Mouse (Mus musculus) R1 (cell line): ENCODE measurements around the gene Cd59b.
"Not testable (repeated sequence)": the region's sequence is repeated elsewhere in the genome, so short reads cannot be mapped to it uniquely, and the experiment has no call there.

Source experiments
- DNase-seq: peaks from one replicate; pipeline ENCODE4 v3.0.0-alpha.2; 2018; ENCODE audit warnings: low read depth, low spot score

The Cd59b gene

DNA sequence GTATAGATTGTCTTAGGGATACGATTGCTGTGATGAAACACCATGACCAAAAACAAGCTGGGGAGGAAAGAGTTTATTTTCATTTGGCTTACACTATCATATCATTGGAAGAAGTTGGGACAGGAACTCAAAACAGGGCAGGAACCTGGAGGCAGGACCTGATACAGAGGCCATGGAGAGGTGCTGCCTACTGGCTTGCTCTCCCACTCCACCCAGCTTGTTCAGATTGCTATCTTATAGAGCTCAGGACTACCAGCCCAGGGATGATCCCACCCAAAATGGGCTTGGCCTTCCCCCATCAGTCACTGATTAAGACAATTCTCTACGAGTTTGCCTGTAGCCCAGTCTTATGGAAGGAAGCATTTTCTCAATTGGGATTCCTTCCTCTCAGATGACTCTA is 5.5 kb upstream of the Cd59b start:
- DNase-seq = no peak

DNA sequence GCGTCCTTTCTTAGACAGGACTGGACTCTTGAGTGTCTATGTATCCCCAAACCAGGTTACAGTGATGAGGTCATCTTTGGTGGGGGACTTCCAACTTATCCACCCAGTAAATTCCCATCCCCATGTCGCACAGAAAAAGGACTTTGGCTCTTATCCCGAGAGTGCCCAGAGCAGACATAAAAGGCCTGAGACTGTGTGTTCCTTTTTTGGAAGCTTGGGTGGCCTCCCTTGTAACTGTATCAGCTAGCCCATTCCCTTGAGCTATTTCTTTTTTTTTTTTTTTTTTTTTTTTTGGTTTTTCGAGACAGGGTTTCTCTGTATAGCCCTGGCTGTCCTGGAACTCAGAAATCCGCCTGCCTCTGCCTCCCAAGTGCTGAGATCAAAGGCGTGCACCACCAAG is 4.1 kb upstream of the Cd59b start, which contains the start of gene Gm10912:
Gene Gm10912 (plus strand): TSS at position 301 of the 400 bp plus-strand sequence.
- DNase-seq = not testable (repeated sequence)

DNA sequence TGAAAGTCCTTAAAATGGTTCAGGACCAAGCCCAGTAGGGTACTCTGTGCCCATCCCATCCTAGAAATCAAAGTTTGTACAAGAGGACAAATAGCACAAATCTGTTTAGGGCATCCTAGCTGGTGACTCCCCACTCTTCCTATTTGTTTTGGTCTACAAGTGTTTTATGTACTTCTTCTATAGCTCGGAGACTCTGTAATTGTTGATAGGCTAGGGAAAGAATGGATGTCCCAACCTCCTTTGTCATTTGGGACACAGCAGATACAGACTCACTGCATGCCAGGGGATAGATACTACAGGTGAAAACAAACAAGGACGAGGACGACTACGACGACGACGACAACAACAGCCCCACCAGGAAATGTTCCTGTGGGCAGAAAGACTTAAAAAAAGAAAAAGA is 1.2 kb upstream of the Cd59b start, which contains the start of gene Gm10799:
Gene Gm10799 (minus strand): TSS at position 101 of the 400 bp plus-strand sequence.
- not testable (repeated sequence) for DNase-seq

GRCm38 (mm10) chr2:104078285-104078684 is 8.6 kb downstream of the Cd59b start:
- DNase-seq = not testable (repeated sequence)

GRCm38 (mm10) chr2:104081436-104082050 is 11.9 kb downstream of the Cd59b start:
- DNase-seq = not testable (repeated sequence)

DNA sequence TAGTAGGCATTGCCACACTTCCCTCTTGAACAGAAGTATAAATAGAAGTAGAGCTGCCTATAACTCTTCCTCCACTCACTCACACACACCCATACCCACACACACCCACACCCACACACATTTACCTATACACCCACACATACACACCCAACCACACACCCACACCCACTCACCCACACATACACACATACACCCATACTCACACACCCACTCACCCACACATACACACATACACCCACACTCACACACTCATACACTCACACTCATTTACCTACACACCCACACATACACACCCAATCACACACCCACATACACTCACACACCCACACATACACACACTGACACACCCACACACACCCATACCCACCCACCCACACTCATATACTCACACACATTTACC is 12.8 kb downstream of the Cd59b start:
- DNase-seq = no peak

DNA sequence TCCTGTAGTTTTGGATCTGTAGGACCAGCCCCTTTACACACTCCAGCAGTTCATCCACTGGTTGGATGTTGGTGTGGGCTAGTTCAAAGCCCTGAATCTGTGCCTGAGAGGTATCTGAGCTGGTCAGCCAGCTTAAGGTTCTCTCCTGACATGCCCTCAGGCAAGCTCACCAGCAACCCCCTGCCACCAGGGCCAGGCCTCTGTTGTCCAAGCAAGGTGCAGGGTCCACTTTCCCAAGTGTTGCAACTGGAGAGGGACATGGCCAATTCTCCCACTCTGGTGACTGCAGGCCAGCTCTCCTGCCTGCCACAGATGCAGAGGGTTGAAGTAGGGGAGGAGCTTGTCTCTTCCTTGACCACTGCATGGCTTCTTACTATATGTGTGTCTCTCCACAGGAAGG is 14.4 kb downstream of the Cd59b start:
- not testable (repeated sequence) for DNase-seq

GRCm38 (mm10) chr2:104087562-104087961 is 17.9 kb downstream of the Cd59b start:
- DNase-seq = not testable (repeated sequence)

DNA sequence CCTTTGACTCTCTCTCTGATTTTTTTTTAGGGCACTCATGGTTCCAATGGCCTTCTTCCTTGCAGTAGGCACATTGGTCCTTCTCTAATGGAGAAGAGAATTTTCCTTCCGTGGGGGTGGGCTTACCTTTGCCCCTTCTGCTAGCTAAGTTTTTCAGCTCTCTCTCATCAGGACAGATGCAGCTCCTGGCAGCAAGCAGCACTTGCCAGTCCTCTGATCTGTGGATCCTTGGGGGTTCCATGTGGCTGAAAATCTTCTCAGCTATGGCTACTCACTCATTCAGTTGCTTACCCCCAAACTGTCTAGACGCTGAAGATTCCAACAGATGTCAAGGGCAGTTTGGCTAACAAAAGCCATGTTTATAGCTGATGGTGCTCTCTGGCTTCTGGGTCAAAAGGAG is 23.7 kb downstream of the Cd59b start:
- no peak for DNase-seq

- DNase-seq = peak; percentile 91
Measured at GRCm38 (mm10) chr2:104095741-104096213, 26.1 kb downstream of the Cd59b start, which contains the start of gene Cd59a. Cd59a (plus strand) TSS chr2:104095801.

DNA sequence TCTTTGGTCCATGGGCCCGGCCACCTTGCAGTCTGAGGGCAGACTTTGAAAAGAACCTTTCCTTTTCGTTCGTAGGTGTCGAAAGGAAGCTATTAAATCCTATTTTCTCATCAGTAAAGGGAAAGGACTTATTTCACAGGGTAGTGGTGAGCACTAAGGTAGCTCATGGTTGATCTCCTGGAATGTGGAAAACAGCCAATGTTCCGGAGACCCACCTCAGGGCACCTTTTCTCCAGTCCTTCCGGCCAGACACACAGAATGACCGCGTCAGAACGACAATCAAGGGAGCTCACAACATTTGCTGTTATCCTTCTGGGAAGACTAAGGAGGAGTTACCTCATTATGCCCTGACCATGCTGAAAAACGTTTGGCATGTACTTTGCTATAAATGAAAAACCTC is 26.6 kb downstream of the Cd59b start:
- peak; percentile 25 for DNase-seq

- DNase-seq = peak; percentile 34
Measured at GRCm38 (mm10) chr2:104096796-104097195, 27.1 kb downstream of the Cd59b start.

DNA sequence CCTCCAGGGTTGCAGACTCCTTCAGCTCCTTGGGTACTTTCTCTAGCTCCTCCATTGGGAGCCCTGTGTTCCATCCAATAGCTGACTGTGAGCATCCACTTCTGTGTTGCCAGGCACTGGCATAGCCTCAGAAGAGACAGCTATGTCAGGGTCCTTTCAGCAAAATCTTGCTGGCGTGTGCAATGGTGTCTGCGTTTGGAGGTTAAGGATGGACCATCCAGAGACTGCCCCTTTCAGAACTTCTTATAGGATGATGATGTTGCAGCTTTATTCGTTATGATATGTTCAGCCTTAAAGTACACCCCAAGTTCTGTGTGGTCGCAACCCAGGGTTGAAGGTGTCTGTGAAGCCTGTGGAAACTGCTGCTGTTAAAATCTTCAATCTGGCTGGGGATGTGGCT is 27.7 kb downstream of the Cd59b start:
- not testable (repeated sequence) for DNase-seq

DNA sequence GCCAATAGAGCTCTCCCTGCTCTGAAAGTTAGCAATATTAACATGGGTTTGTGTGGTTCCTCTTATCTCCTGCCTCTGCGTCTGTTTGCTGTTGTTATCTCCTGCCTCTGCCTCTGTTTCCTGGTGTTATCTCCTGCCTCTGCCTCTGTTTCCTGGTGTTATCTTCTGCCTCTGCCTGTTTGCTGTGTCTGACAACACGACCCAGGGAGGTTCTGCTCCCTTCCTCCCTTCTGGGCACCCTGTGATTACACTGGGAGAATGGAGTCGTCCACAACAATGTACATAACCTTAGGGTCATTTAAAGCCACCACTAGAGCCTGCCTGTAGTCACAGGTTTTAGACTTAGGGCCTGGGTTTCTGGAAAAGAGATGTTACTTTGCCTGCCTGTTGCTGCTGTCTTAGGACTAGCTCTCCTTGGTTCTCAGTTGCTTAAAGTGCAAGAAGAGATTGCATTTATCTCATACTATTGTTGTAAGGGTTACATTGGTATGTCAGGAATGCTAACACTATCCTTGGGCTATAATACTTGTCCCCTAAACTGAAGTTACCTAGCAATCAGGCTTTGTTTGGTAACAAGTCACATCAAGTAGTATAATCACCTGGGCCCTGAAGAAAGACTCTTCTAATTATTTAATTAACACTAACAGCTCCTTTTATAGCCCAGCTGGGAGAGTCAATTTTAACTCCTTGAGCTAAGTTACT is 29.0 kb downstream of the Cd59b start:
- peak; percentile 76 for DNase-seq

DNA sequence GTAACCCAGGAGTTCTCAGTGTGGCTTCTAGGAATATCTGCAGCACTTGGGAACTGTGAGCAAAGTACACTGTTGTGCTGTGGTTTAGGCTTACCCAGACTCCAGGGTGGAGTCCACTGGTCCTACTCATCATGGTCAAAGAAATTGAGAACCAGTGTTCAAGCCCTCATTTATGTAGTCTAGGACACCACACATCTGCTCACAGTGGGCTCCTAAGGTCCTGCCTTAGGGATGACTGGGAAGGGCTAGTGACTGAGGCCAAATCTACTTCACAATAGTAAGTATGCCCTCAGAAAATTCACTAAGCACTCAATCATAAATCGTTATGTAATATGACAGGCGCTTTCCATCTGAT is 29.6 kb downstream of the Cd59b start:
- no peak for DNase-seq

GRCm38 (mm10) chr2:104099946-104100345 is 30.3 kb downstream of the Cd59b start:
- no peak for DNase-seq

GRCm38 (mm10) chr2:104104800-104105199 is 35.2 kb downstream of the Cd59b start:
- DNase-seq = no peak

DNA sequence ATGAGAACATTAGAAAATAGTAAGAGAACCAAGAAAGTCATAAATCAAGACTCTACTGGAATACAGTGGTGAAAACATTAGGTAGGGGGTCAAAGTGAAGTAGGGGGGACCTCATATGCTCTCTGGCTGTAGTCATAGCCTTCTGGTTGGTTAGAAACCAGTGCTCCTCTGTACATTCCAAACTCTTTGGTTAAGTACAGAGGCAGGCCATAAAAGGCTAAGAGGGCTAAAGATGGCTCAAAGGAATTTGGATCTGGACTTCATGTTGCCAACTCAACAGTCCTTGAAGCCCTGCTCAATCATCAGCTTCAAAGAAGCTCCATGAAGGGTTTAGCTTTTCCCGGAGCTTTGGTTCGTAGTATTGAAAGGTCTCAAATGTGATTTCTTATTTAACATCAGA is 39.4 kb downstream of the Cd59b start:
- not testable (repeated sequence) for DNase-seq

DNA sequence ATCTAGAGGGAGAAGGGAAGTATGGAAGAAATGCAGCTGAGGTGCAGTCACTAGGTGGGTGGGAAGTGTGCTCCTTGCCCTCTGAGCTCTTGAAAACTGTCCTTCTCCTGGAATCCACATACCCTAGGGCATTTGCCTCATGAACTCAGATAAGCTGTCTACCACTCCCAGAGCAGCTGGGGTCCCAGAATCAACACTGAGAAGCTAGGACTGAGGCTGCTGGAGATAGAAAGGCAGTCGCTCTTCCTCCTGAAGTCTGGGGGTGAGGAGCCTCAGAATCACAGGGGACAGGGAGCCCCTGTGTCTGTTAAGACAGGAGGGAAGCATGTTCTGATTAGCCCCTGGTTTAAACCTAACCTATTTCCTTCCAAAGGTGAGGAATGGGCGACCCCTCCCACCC is 39.9 kb downstream of the Cd59b start:
- peak; percentile 69 for DNase-seq

- DNase-seq = no peak
Measured at GRCm38 (mm10) chr2:104110031-104110430, 40.4 kb downstream of the Cd59b start.

- not testable (repeated sequence) for DNase-seq
Measured at GRCm38 (mm10) chr2:104111170-104111797, 41.6 kb downstream of the Cd59b start.

DNA sequence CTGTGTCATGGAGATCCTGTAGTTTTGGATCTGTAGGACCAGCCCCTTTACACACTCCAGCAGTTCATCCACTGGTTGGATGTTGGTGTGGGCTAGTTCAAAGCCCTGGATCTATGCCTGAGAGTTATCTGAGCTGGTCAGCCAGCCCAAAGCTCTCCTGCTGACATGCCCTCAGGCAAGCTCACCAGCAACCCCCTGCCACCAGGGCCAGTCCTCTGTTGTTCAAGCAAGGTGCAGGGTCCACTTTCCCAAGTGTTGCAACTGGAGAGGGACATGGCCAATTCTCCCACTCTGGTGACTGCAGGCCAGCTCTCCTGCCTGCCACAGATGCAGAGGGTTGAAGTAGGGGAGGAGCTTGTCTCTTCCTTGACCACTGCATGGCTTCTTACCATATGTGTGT is 43.9 kb downstream of the Cd59b start:
- not testable (repeated sequence) for DNase-seq
